Mouse (Mus musculus) stomach, embryonic 14.5 days (tissue): ENCODE measurements around the gene Nsmf. TPM values are rescaled to one million over a fixed set of nuclear protein-coding genes. Genes with fewer than 3 reads are reported as not detected.

Experiments
- ATAC-seq: fragments of 200-750 bp; cut with Nextera tagmentation; 2 replicates; pipeline ENCODE4 v1.8.0; 2017; ENCODE audit warnings: low read depth, moderate TSS enrichment; ENCODE audit not compliant: insufficient number of reproducible peaks, insufficient read depth, low FRiP score
- H3K27ac ChIP-seq: fragments of 300-500 bp; sonication (generic); 2 replicates; pipeline ENCODE4 v1.5.1; 2014; ENCODE audit warnings: mild to moderate bottlenecking, low read length, moderate library complexity, mixed read lengths
- H3K27me3 ChIP-seq: fragments of 300-500 bp; sonication (generic); 2 replicates; pipeline ENCODE4 v1.6.1; 2014; ENCODE audit warnings: low read length, control low read depth, mixed read lengths; ENCODE audit not compliant: control insufficient read depth, insufficient read depth
- H3K36me3 ChIP-seq: fragments of 300-500 bp; sonication (generic); 2 replicates; pipeline ENCODE4 v1.6.1; 2014; ENCODE audit warnings: mild to moderate bottlenecking, control low read depth, low read length, moderate library complexity, mixed read lengths; ENCODE audit not compliant: control insufficient read depth, insufficient read depth
- H3K4me1 ChIP-seq: fragments of 300-500 bp; sonication (generic); 2 replicates; pipeline ENCODE4 v1.6.1; 2014; ENCODE audit warnings: low read length, control low read depth, mixed read lengths; ENCODE audit not compliant: control insufficient read depth, insufficient read depth
- H3K4me2 ChIP-seq: fragments of 300-500 bp; sonication (generic); replicated peaks from 2 replicates; pipeline ENCODE4 v1.6.1; 2014; ENCODE audit warnings: low read depth, low read length, control low read depth
- H3K4me3 ChIP-seq: fragments of 300-500 bp; sonication (generic); 2 replicates; pipeline ENCODE4 v1.5.1; 2014; ENCODE audit warnings: low read depth, low read length, control low read depth
- H3K9ac ChIP-seq: fragments of 300-500 bp; sonication (generic); replicated peaks from 2 replicates; pipeline ENCODE4 v1.6.1; 2014; ENCODE audit warnings: low read depth, mild to moderate bottlenecking, control low read depth, low read length, moderate library complexity, mixed read lengths
- H3K9me3 ChIP-seq: fragments of 300-500 bp; sonication (generic); 2 replicates; pipeline ENCODE4 v1.6.1; 2016; ENCODE audit warnings: low read depth, low read length, control low read depth; ENCODE audit not compliant: control insufficient read depth
- WGBS: fragments of 180-500 bp; shearing (Covaris S2); extraction: QIAGEN DNeasy Blood & Tissue Kit; methylation state at CpG from one replicate; pipeline ENCODE4 v1.1.7; 2014; 5-methylcytosine and 5-hydroxymethylcytosine counted together
- polyA plus RNA-seq: library from polyadenylated mRNA; unstranded; fragments of >200 nt; fragmentation: Nextera tagmentation; extraction: Ambion mirVana; gene quantifications from 2 replicates; pipeline ENCODE4 v1.2.1, GENCODE M21; 2014

Nsmf gene
- polyA plus RNA-seq, 1 experiment from 2014 or later = 59.5 TPM

DNA sequence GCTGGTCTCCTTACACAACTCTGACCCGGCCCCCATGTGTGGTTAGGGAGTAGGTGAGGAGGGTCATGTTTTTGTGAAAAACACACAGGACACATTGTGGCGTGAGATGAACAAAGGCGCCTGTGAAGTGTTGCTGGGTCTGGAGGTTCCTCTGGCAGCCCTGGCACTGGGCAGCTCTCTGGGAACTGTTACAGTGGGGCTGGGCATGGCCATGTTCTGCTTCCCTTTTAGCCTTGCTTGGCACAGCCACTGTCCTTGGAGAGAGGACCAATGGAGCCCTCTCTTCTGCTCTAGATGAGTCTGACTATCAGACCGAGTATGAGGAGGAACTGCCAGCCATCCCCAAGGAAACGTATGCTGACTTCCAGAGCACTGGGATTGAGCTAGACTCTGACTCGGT is 1.1 kb upstream of the Nsmf start:
- no peak overlapping the region for H3K27ac ChIP-seq

DNA sequence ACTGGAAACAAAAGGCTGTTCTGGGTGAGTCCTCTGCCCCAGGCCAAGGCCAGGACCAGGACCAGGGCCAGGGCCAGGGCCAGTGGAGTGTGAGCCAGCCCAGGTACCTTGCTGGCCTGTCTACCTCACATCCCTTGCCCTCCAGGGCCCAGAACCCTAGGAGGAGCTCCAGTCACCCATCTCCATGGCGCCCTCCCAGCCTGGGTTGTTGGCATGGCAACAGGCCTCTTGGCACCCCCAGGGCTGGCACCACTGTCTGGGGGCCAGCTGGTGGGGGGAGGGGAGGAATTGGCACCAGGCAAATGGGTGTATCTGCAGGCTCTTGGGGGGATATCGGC is 882 bp downstream of the Nsmf start:
- peaks cover 8% of the 10 kb centered on the region for H3K4me1 ChIP-seq
- H3K27me3 ChIP-seq = no peaks in the 10 kb centered on the region
- peak overlapping the region; percentile 86 for H3K4me2 ChIP-seq
- no peaks in the 10 kb centered on the region for H3K9me3 ChIP-seq
- 57% methylated on average over 2 of the region's 2 CpGs for WGBS
- 0 out of 2 replicates have a peak, but pooled peaks have one; percentile 7 for ATAC-seq
- no peak overlapping the region for H3K27ac ChIP-seq
- H3K4me3 ChIP-seq = peak overlapping the region; percentile 72
- peaks cover 10% of the 10 kb centered on the region; the same call in 1 of the 2 replicates for H3K36me3 ChIP-seq
- peak overlapping the region; percentile 75; the same call in 1 of the 2 replicates for H3K9ac ChIP-seq

More for the DNA sequence above, 1.1 kb upstream of the Nsmf start:
- ATAC-seq = no peak
- no peak overlapping the region for H3K4me3 ChIP-seq
- 92% methylated on average over 6 of the region's 6 CpGs for WGBS
- no peak overlapping the region for H3K9ac ChIP-seq
- no peak overlapping the region for H3K4me2 ChIP-seq
- H3K9me3 ChIP-seq = no peaks in the 10 kb centered on the region
- peaks cover 10% of the 10 kb centered on the region; the same call in 1 of the 2 replicates for H3K36me3 ChIP-seq
- H3K27me3 ChIP-seq = no peaks in the 10 kb centered on the region
- H3K4me1 ChIP-seq = peaks cover 8% of the 10 kb centered on the region

DNA sequence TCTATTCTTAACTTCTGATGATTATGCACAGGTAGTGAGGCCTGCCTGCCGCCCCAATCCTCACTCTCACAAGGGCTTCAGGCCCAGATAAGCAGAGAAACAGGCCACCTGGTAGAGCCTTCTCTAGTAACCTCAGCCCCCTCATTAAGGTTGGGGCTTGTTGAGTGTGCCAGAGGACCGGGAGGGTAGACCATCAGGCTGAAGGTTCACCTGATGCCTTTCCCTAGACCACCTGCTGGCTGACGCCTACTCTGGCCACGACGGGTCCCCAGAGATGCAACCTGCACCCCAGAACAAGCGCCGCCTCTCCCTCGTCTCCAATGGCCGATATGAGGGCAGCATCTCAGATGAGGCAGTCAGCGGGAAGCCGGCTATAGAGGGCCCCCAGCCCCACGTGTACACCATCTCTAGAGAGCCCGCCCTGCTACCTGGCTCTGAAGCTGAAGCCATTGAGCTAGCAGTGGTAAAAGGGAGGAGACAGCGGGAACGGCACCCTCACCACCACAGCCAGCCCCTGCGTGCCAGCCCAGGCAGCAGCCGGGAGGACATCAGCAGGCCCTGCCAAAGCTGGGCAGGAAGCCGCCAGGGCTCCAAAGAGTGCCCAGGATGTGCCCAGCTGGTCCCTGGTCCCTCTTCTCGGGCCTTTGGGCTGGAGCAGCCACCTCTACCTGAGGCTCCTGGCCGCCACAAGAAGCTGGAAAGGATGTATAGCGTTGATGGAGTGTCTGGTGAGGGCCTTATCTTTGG is 1.4 kb downstream of the Nsmf start:
- 89% methylated on average over 21 of the region's 21 CpGs for WGBS
- Histone ChIP-seq H3K36me3 (peaks cover 13% of the 10 kb centered on the region), H3K9ac (no peak overlapping the region), H3K4me1 (peaks cover 8% of the 10 kb centered on the region), H3K4me3 (peak overlapping the region; percentile 72), H3K9me3 (no peaks in the 10 kb centered on the region), H3K27me3 (no peaks in the 10 kb centered on the region), H3K27ac (no peak overlapping the region), H3K4me2 (peak overlapping the region; percentile 86)
- ATAC-seq = no peak

DNA sequence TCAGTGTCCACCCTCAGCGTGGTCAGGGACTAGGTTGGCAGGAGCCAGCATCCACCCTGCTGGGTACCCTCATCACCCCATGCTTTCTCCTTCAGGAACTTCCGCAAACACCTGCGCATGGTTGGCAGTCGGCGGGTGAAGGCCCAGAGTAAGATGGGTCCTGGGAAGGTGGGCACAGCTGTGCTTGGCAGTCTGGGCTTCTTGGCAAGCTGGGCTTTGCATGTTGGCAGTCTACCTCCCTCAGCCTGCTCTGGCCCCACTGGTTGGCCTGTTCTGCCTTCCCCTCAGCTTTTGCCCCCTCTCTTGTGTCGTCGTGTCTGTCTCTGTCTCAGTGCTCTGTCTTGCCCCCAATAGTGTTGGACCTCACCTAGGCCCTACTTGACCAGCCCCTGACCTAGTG is 4.8 kb downstream of the Nsmf start:
- ATAC-seq = no peak
- Histone ChIP-seq H3K27ac (no peak overlapping the region), H3K9ac (no peak overlapping the region), H3K4me1 (peaks cover 8% of the 10 kb centered on the region), H3K4me2 (no peak overlapping the region), H3K4me3 (no peak overlapping the region), H3K9me3 (no peaks in the 10 kb centered on the region), H3K27me3 (no peaks in the 10 kb centered on the region), H3K36me3 (peaks cover 16% of the 10 kb centered on the region)
- 90% methylated on average over 7 of the region's 7 CpGs for WGBS

DNA sequence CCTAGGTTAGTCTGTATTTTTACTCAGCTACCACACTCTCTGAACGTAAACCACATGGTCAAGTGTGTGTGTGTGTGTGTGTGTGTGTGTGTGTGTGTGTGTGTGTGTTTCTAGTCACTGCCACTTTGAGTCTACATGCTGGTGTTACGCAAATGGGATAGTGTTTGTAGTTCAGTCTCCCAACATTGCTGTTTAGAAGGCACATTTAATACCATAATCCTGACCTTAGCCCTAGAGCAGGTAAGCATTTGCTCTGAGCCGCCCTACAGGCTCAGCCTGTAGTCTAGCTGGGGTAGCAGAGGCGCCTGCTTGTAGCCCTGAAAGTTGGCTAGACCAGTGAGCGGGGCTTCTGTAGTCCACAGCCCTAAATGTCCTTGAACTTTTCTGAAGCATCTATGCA is 9.4 kb downstream of the Nsmf start:
- H3K4me2 ChIP-seq = no peak overlapping the region
- H3K27me3 ChIP-seq = no peaks in the 10 kb centered on the region
- no peak for ATAC-seq
- H3K36me3 ChIP-seq = peaks cover 6% of the 10 kb centered on the region
- no peaks in the 10 kb centered on the region for H3K9me3 ChIP-seq
- H3K4me1 ChIP-seq = no peaks in the 10 kb centered on the region
- H3K4me3 ChIP-seq = no peak overlapping the region
- 92% methylated on average over 5 of the region's 5 CpGs for WGBS
- H3K9ac ChIP-seq = no peak overlapping the region
- H3K27ac ChIP-seq = no peak overlapping the region

DNA sequence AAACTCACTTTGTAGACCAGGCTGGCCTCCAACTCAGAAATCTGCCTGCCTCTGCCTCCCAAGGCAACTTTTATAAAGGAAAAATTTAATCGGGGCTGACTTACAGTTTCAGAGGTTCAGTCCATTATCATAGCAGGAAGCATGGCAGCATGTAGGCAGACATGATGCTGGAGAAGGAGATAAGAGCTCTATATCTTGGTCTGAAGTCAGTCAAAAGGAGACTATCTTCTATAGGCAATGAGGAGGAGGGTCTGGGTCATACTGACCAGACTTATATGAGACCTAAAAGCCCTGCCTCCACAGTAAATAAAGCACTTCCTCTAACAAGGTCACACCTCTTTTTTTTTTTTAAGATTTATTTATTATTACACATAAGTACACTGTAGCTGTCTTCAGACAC is 10.1 kb downstream of the Nsmf start:
- no peak overlapping the region for H3K27ac ChIP-seq
- no peak overlapping the region for H3K4me3 ChIP-seq
- no peaks in the 10 kb centered on the region for H3K9me3 ChIP-seq
- ATAC-seq = no peak
- 88% methylated on average over 1 of the region's 1 CpGs for WGBS
- H3K4me2 ChIP-seq = no peak overlapping the region
- no peak overlapping the region for H3K9ac ChIP-seq
- H3K4me1 ChIP-seq = no peaks in the 10 kb centered on the region
- H3K27me3 ChIP-seq = no peaks in the 10 kb centered on the region
- peaks cover 6% of the 10 kb centered on the region for H3K36me3 ChIP-seq

DNA sequence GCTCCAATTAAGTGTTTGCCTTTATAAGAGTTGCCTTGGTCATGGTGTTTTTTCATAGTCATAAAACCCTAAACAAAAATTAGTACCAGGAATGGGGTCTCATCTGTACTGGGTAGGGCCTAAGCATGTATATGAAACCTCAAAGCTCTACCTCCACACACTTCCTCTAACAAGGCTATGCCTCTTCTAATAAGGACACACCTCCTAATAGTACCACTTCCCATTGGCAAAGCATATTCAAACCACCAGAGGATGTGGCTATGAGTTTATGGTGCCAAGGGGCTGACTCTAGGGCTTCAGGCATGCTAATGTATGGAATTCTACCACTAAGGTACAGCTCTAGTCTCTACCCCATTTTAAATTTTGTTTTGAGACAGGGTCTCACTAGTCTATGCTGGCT is 11.4 kb downstream of the Nsmf start:
- no peaks in the 10 kb centered on the region for H3K9me3 ChIP-seq
- ATAC-seq = no peak
- H3K4me3 ChIP-seq = no peak overlapping the region
- no peaks in the 10 kb centered on the region for H3K4me1 ChIP-seq
- H3K9ac ChIP-seq = no peak overlapping the region
- H3K27me3 ChIP-seq = no peaks in the 10 kb centered on the region
- H3K36me3 ChIP-seq = peaks cover 3% of the 10 kb centered on the region
- H3K4me2 ChIP-seq = no peak overlapping the region
- no peak overlapping the region for H3K27ac ChIP-seq

DNA sequence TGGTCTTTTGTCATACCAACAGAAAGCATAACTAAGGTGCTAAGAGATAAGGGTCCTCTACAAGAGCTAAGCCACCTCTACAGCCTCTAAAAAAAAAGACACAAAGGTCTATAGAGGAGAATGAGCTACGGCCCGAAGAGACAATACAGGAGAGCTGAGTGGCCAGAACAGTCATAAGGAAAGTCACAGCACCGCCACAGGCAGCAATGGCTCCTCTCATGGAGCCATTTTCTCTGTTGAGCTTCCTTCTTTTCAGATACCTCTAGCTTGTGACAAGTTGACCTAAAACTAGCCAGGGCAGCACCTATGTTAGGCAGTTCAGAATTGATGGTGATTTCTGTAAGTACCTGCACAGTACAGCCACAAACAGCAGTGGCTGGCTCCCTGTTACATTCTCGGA is 12.4 kb downstream of the Nsmf start:
- 83% methylated on average over 4 of the region's 4 CpGs for WGBS
- H3K4me1 ChIP-seq = no peaks in the 10 kb centered on the region
- ATAC-seq = no peak

DNA sequence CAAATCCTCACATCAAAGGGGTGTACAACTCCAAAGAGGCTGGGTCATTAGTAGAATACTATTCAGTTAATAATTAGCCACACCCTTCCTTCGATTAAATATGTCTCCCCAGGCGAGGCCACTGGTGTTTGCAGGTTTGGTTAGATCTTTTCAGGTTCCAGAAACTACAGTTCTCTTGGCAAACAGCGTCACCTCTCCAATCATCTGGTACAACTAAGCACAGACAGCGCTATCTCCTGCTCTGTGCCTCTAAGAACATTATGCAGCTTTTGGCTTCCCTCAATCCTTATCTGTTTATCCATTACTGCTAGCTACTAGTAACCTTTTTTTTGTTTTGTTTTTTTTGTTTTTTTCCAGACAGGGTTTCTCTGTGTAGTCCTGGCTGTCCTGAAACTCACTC is 15.4 kb downstream of the Nsmf start:
- ATAC-seq = no peak
- Histone ChIP-seq H3K4me1 (no peaks in the 10 kb centered on the region), H3K9ac (no peak overlapping the region), H3K27me3 (no peaks in the 10 kb centered on the region), H3K4me3 (no peak overlapping the region), H3K4me2 (no peak overlapping the region), H3K27ac (no peak overlapping the region), H3K9me3 (no peaks in the 10 kb centered on the region), H3K36me3 (no peaks in the 10 kb centered on the region)
- 72% methylated on average over 4 of the region's 4 CpGs for WGBS

More for the DNA sequence above, 12.4 kb downstream of the Nsmf start:
- H3K27ac ChIP-seq = no peak overlapping the region
- no peak overlapping the region for H3K4me2 ChIP-seq
- no peaks in the 10 kb centered on the region; the same call in 1 of the 2 replicates for H3K36me3 ChIP-seq
- H3K4me3 ChIP-seq = no peak overlapping the region
- no peak overlapping the region for H3K9ac ChIP-seq
- H3K9me3 ChIP-seq = no peaks in the 10 kb centered on the region
- H3K27me3 ChIP-seq = no peaks in the 10 kb centered on the region
